Mouse (Mus musculus): Measurements from ENCODE around the gene Nphs2.

DNA sequence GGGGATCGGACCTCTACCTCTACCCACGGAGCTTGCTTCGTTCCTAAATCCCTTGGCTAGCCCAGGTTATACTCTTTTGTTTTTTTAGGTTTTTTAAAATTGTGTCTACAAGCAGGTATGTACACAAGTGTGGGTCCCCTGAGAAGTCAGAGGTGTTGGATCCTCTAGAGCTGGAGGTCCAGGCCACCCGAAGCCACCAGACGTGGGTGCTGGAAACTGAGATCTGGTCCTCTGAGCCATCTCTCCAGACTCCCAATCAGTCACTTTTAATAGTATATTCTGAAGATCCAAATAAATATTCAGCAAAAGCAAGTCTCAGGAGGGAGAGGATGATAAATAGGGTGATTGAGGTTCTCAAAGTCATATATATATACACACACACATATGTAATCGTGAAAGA, 20.5 kb upstream of the Nphs2 start:
- TF ChIP-seq CTCF (IDR thresholded peaks at IDR 0.05; ENCODE audit: borderline replicate concordance, control insufficient read depth, extremely low read depth, insufficient read depth, low read length, poor library complexity) (no peak), POLR2A (IDR thresholded peaks at IDR 0.05; ENCODE audit: control insufficient read depth, extremely low read depth, insufficient read depth, low read length, poor library complexity) (no peak)
